Mouse (Mus musculus) CD4-positive naive resting alpha-beta T cell, adult 57 days (primary cell): ENCODE results near the gene Adam33. TPM values are rescaled to one million over a fixed set of nuclear protein-coding genes. Genes with fewer than 3 reads are reported as not detected.

Experiments
- total RNA-seq: library from RNA; stranded (reverse); gene quantifications from one replicate; pipeline ENCODE4 v1.2.4, GENCODE M21; 2023

The Adam33 gene
- not detected for total RNA-seq

GRCm38 (mm10) chr2:131063404-131063864, at the start of gene Adam33:
TSS of gene Adam33 (minus strand) at chr2:131063814.

GRCm38 (mm10) chr2:131086667-131087390, 23.2 kb upstream of the Adam33 start, which contains the start of gene Siglec1:
TSS of gene Siglec1 (minus strand) at chr2:131086765.

GRCm38 (mm10) chr2:131042988-131043387, 20.6 kb downstream of the Adam33 start, which contains the start of gene Gfra4:
TSS of gene Gfra4 (minus strand) at chr2:131043088.

Other genes with a start within 250 kb of the Adam33 start
- gene 4930402H24Rik, start 157.4 kb downstream of the Adam33 start, total RNA-seq = 27.2 TPM
- 30.3 TPM for gene Atrn, start 157.3 kb downstream of the Adam33 start, total RNA-seq
- not detected for gene Gfra4, start 20.7 kb downstream of the Adam33 start, total RNA-seq
- 0.38 TPM for gene Siglec1, start 23.0 kb upstream of the Adam33 start, total RNA-seq
- gene Hspa12b, start 63.5 kb upstream of the Adam33 start, total RNA-seq = not detected
- not detected for gene Gm11037, start 69.7 kb upstream of the Adam33 start, total RNA-seq
- gene 1700037H04Rik, start 96.3 kb upstream of the Adam33 start, total RNA-seq = 20.0 TPM
- 17.9 TPM for gene Cenpb, start 116.3 kb upstream of the Adam33 start, total RNA-seq
- 44.2 TPM for gene Cdc25b, start 123.1 kb upstream of the Adam33 start, total RNA-seq
- 1.4 TPM for gene Spef1, start 123.5 kb upstream of the Adam33 start, total RNA-seq
- gene Ap5s1, start 143.3 kb upstream of the Adam33 start, total RNA-seq = 7.6 TPM
- 15.9 TPM for gene Mavs, start 170.2 kb upstream of the Adam33 start, total RNA-seq
- 60.4 TPM for gene Pank2, start 198.7 kb upstream of the Adam33 start, total RNA-seq